Mouse (Mus musculus): ENCODE results near the gene Kdm3a. TPM values are rescaled to one million over a fixed set of nuclear protein-coding genes. Genes with fewer than 3 reads are reported as not detected.
A peak's percentile ranks its signal among the peaks of the same experiment; 100 is the strongest.

The Kdm3a gene
- 42.3 and 50.9 TPM in 2 replicates for polyA plus RNA-seq (2012; rRNA removed)

- H3K27ac ChIP-seq (ENCODE audit: control insufficient read depth, insufficient read depth, low read depth, low read length), result peak within 1 kb of the TSS; percentile 100
- H3K4me1 ChIP-seq (ENCODE audit: control insufficient read depth, insufficient read depth, low read length), result no peaks in the 10 kb centered on the region
- peak within 1 kb of the TSS; percentile 87 for H3K4me3 ChIP-seq (ENCODE audit: control insufficient read depth, low read depth, low read length)
- H3K36me3 ChIP-seq (ENCODE audit: control insufficient read depth, insufficient read depth, low read length), result peaks cover 2% of the 10 kb centered on the region; the same call in 1 of the 2 replicates
- H3K27me3 ChIP-seq (ENCODE audit: control insufficient read depth, insufficient read depth, low read length), result no peaks in the 10 kb centered on the region
- TF ChIP-seq POLR2A (IDR thresholded peaks at IDR 0.05; ENCODE audit: control insufficient read depth, low read depth, low read length), result peak; percentile 91
- TF ChIP-seq CTCF (IDR thresholded peaks at IDR 0.05; ENCODE audit: control insufficient read depth, insufficient read depth, insufficient replicate concordance, low read depth, low read length), result peak; percentile 39; the same call in 1 of the 2 replicates
These were observed at the start of gene Kdm3a for GRCm38 (mm10) chr6:71632829-71633662. Gene Kdm3a, minus strand, starts transcription at chr6:71632990.

- no peak overlapping the region for H3K27ac ChIP-seq (ENCODE audit: control insufficient read depth, insufficient read depth, low read depth, low read length)
- H3K4me1 ChIP-seq (ENCODE audit: control insufficient read depth, insufficient read depth, low read length), result peaks cover 2% of the 10 kb centered on the region; the same call in 1 of the 2 replicates
- no peaks in the 10 kb centered on the region for H3K36me3 ChIP-seq (ENCODE audit: control insufficient read depth, insufficient read depth, low read length)
- TF ChIP-seq POLR2A (IDR thresholded peaks at IDR 0.05; ENCODE audit: control insufficient read depth, low read depth, low read length) (no peak), CTCF (IDR thresholded peaks at IDR 0.05; ENCODE audit: control insufficient read depth, insufficient read depth, insufficient replicate concordance, low read depth, low read length) (peak; percentile 4; the same call in 1 of the 2 replicates)
- H3K4me3 ChIP-seq (ENCODE audit: control insufficient read depth, low read depth, low read length), result no peak overlapping the region
- H3K27me3 ChIP-seq (ENCODE audit: control insufficient read depth, insufficient read depth, low read length), result no peaks in the 10 kb centered on the region
These were observed 46.1 kb upstream of the Kdm3a start for GRCm38 (mm10) chr6:71678891-71679290.

GRCm38 (mm10) chr6:71673166-71673565 lies 40.4 kb upstream of the Kdm3a start:
- Histone ChIP-seq H3K27ac (ENCODE audit: control insufficient read depth, insufficient read depth, low read depth, low read length) (no peak overlapping the region), H3K4me1 (ENCODE audit: control insufficient read depth, insufficient read depth, low read length) (peaks cover 7% of the 10 kb centered on the region), H3K27me3 (ENCODE audit: control insufficient read depth, insufficient read depth, low read length) (no peaks in the 10 kb centered on the region), H3K4me3 (ENCODE audit: control insufficient read depth, low read depth, low read length) (no peak overlapping the region), H3K36me3 (ENCODE audit: control insufficient read depth, insufficient read depth, low read length) (no peaks in the 10 kb centered on the region)
- TF ChIP-seq CTCF (IDR thresholded peaks at IDR 0.05; ENCODE audit: control insufficient read depth, insufficient read depth, insufficient replicate concordance, low read depth, low read length) (peak; percentile 15; the same call in 1 of the 2 replicates), POLR2A (IDR thresholded peaks at IDR 0.05; ENCODE audit: control insufficient read depth, low read depth, low read length) (no peak)

- Histone ChIP-seq H3K27me3 (ENCODE audit: control insufficient read depth, insufficient read depth, low read length) (no peaks in the 10 kb centered on the region), H3K4me1 (ENCODE audit: control insufficient read depth, insufficient read depth, low read length) (no peaks in the 10 kb centered on the region), H3K27ac (ENCODE audit: control insufficient read depth, insufficient read depth, low read depth, low read length) (no peak overlapping the region), H3K4me3 (ENCODE audit: control insufficient read depth, low read depth, low read length) (no peak overlapping the region), H3K36me3 (ENCODE audit: control insufficient read depth, insufficient read depth, low read length) (no peaks in the 10 kb centered on the region)
- TF ChIP-seq CTCF (IDR thresholded peaks at IDR 0.05; ENCODE audit: control insufficient read depth, insufficient read depth, insufficient replicate concordance, low read depth, low read length) (no peak), POLR2A (IDR thresholded peaks at IDR 0.05; ENCODE audit: control insufficient read depth, low read depth, low read length) (no peak)
These were observed 31.7 kb upstream of the Kdm3a start for GRCm38 (mm10) chr6:71664511-71664910.

GRCm38 (mm10) chr6:71658290-71658689 lies 25.5 kb upstream of the Kdm3a start:
- no peaks in the 10 kb centered on the region for H3K36me3 ChIP-seq (ENCODE audit: control insufficient read depth, insufficient read depth, low read length)
- no peak overlapping the region for H3K27ac ChIP-seq (ENCODE audit: control insufficient read depth, insufficient read depth, low read depth, low read length)
- TF ChIP-seq CTCF (IDR thresholded peaks at IDR 0.05; ENCODE audit: control insufficient read depth, insufficient read depth, insufficient replicate concordance, low read depth, low read length) (no peak), POLR2A (IDR thresholded peaks at IDR 0.05; ENCODE audit: control insufficient read depth, low read depth, low read length) (no peak)
- H3K27me3 ChIP-seq (ENCODE audit: control insufficient read depth, insufficient read depth, low read length), result no peaks in the 10 kb centered on the region
- no peaks in the 10 kb centered on the region for H3K4me1 ChIP-seq (ENCODE audit: control insufficient read depth, insufficient read depth, low read length)
- H3K4me3 ChIP-seq (ENCODE audit: control insufficient read depth, low read depth, low read length), result no peak overlapping the region

- no peak for TF ChIP-seq POLR2A (IDR thresholded peaks at IDR 0.05; ENCODE audit: control insufficient read depth, low read depth, low read length)
- Histone ChIP-seq H3K4me3 (ENCODE audit: control insufficient read depth, low read depth, low read length) (no peak overlapping the region), H3K27ac (ENCODE audit: control insufficient read depth, insufficient read depth, low read depth, low read length) (no peak overlapping the region), H3K4me1 (ENCODE audit: control insufficient read depth, insufficient read depth, low read length) (no peaks in the 10 kb centered on the region), H3K27me3 (ENCODE audit: control insufficient read depth, insufficient read depth, low read length) (no peaks in the 10 kb centered on the region), H3K36me3 (ENCODE audit: control insufficient read depth, insufficient read depth, low read length) (no peaks in the 10 kb centered on the region)
These were observed 23.0 kb upstream of the Kdm3a start for GRCm38 (mm10) chr6:71655835-71656234.

- Histone ChIP-seq H3K4me3 (ENCODE audit: control insufficient read depth, low read depth, low read length) (no peak overlapping the region), H3K27me3 (ENCODE audit: control insufficient read depth, insufficient read depth, low read length) (no peaks in the 10 kb centered on the region), H3K36me3 (ENCODE audit: control insufficient read depth, insufficient read depth, low read length) (no peaks in the 10 kb centered on the region), H3K4me1 (ENCODE audit: control insufficient read depth, insufficient read depth, low read length) (no peaks in the 10 kb centered on the region), H3K27ac (ENCODE audit: control insufficient read depth, insufficient read depth, low read depth, low read length) (no peak overlapping the region)
- no peak for TF ChIP-seq POLR2A (IDR thresholded peaks at IDR 0.05; ENCODE audit: control insufficient read depth, low read depth, low read length)
- TF ChIP-seq CTCF (IDR thresholded peaks at IDR 0.05; ENCODE audit: control insufficient read depth, insufficient read depth, insufficient replicate concordance, low read depth, low read length), result no peak
These were observed 19.1 kb upstream of the Kdm3a start for GRCm38 (mm10) chr6:71651868-71652267.

All from testis, adult 2 months (tissue).